Mouse (Mus musculus) CH12.LX (cell line): ENCODE measurements around the gene Acvr1c. TPM values are rescaled to one million over a fixed set of nuclear protein-coding genes. Genes with fewer than 3 reads are reported as not detected.

Experiments
- DNase-seq: peaks from one replicate; pipeline ENCODE4 v3.0.0-alpha.2; 2013; ENCODE audit errors: extremely low read depth
- H3K27ac ChIP-seq: 2 replicates; pipeline ENCODE4 v1.5.1; 2012; ENCODE audit warnings: low read depth, mild to moderate bottlenecking, control low read depth, moderate library complexity; ENCODE audit not compliant: insufficient read depth
- H3K27me3 ChIP-seq: replicated peaks from 2 replicates; pipeline ENCODE3; 2012; ENCODE audit warnings: inconsistent platforms
- H3K36me3 ChIP-seq, 2 experiments: replicated peaks in 1 of 2; 2 replicates each; pipeline versions ENCODE3 to v1.6.1; 2012; ENCODE audit warnings: inconsistent platforms in 1 of 2, low read length in 1 of 2, mild to moderate bottlenecking in 1 of 2, mixed read lengths in 1 of 2, moderate library complexity in 1 of 2; ENCODE audit not compliant: control insufficient read depth in 1 of 2, insufficient read depth in 1 of 2
- H3K4me1 ChIP-seq, 2 experiments: 2 replicates each; pipeline ENCODE4 v1.6.1; 2012; ENCODE audit warnings: inconsistent platforms in 1 of 2, moderate library complexity in 1 of 2; ENCODE audit not compliant: insufficient read depth in 2 of 2, control insufficient read depth in 1 of 2
- H3K4me2 ChIP-seq: 2 replicates; pipeline ENCODE4 v1.6.1; 2012; ENCODE audit warnings: low read depth, mild to moderate bottlenecking, control low read depth; ENCODE audit not compliant: poor library complexity, insufficient read depth, severe bottlenecking
- H3K4me3 ChIP-seq, 3 experiments: fragments of 150-350 bp in 1 of 3; sonication (generic) in 1 of 3; replicated peaks in 1 of 3; 2 replicates each; pipeline versions ENCODE3 to v1.5.1; 2011 to 2012; ENCODE audit warnings: low read depth in 2 of 3, low read length in 2 of 3, mild to moderate bottlenecking in 2 of 3, moderate library complexity in 2 of 3, control low read depth in 1 of 3, improper control_type of control experiment in 1 of 3, inconsistent platforms in 1 of 3, mixed read lengths in 1 of 3; ENCODE audit not compliant: poor library complexity in 1 of 3
- H3K79me2 ChIP-seq: replicated peaks from 2 replicates; pipeline ENCODE4 v1.6.1; 2012; ENCODE audit warnings: mild to moderate bottlenecking, moderate library complexity; ENCODE audit not compliant: control insufficient read depth, poor library complexity, insufficient read depth, severe bottlenecking; ENCODE audit errors: extremely low read depth
- H3K9ac ChIP-seq: 2 replicates; pipeline ENCODE4 v1.6.1; 2012; ENCODE audit warnings: low read depth, mild to moderate bottlenecking, control low read depth, moderate library complexity; ENCODE audit not compliant: insufficient read depth
- H3K9me3 ChIP-seq: replicated peaks from 2 replicates; pipeline ENCODE3; 2012; ENCODE audit warnings: low read length, inconsistent platforms, mixed read lengths
- BHLHE40 ChIP-seq: IDR thresholded peaks from 2 replicates; pipeline ENCODE4 v1.6.1; 2011; ENCODE audit warnings: mild to moderate bottlenecking, low read depth, low read length, improper control_type of control experiment
- CHD2 ChIP-seq: IDR thresholded peaks from 2 replicates; pipeline ENCODE4 v1.6.1; 2011; ENCODE audit warnings: low read length, improper control_type of control experiment
- ELF1 ChIP-seq: IDR thresholded peaks from 2 replicates; pipeline ENCODE4 v1.6.1; 2014; ENCODE audit warnings: low read depth, mild to moderate bottlenecking, inconsistent platforms, low read length, improper control_type of control experiment
- ETS1 ChIP-seq: conservative IDR thresholded peaks from 2 replicates; pipeline ENCODE4 v1.6.1; 2012; ENCODE audit warnings: low read depth, mild to moderate bottlenecking, inconsistent platforms, low read length, improper control_type of control experiment, moderate library complexity
- HCFC1 ChIP-seq: IDR thresholded peaks from 2 replicates; pipeline ENCODE4 v1.6.1; 2012; ENCODE audit warnings: low read depth, mild to moderate bottlenecking, inconsistent platforms, low read length, improper control_type of control experiment
- JUND ChIP-seq: conservative IDR thresholded peaks from 2 replicates; pipeline ENCODE4 v1.6.1; 2011; ENCODE audit warnings: low read depth, low read length, improper control_type of control experiment
- MAZ ChIP-seq: IDR thresholded peaks from 2 replicates; pipeline ENCODE4 v1.6.1; 2012; ENCODE audit warnings: low read depth, mild to moderate bottlenecking, inconsistent platforms, low read length, improper control_type of control experiment, moderate library complexity
- MEF2A ChIP-seq: IDR thresholded peaks from 2 replicates; pipeline ENCODE4 v1.6.1; 2014; ENCODE audit warnings: low read depth, mild to moderate bottlenecking, inconsistent platforms, low read length, improper control_type of control experiment, borderline replicate concordance
- MXI1 ChIP-seq: IDR thresholded peaks from 2 replicates; pipeline ENCODE4 v1.6.1; 2011; ENCODE audit warnings: mild to moderate bottlenecking, low read depth, low read length, improper control_type of control experiment
- NRF1 ChIP-seq: IDR thresholded peaks from 2 replicates; pipeline ENCODE4 v1.6.1; 2014; ENCODE audit warnings: low read depth, mild to moderate bottlenecking, inconsistent platforms, low read length, improper control_type of control experiment, moderate library complexity
- PAX5 ChIP-seq: IDR thresholded peaks from 2 replicates; pipeline ENCODE4 v1.6.1; 2012; ENCODE audit warnings: low read length, inconsistent platforms, mixed read lengths
- POLR2AphosphoS2 ChIP-seq: IDR thresholded peaks from 2 replicates; pipeline ENCODE4 v1.6.1; 2011; ENCODE audit warnings: low read depth, low read length, improper control_type of control experiment
- RCOR1 ChIP-seq: conservative IDR thresholded peaks from 2 replicates; pipeline ENCODE4 v1.6.1; 2012; ENCODE audit warnings: low read depth, mild to moderate bottlenecking, inconsistent platforms, low read length, improper control_type of control experiment
- USF1 ChIP-seq: IDR thresholded peaks from 2 replicates; pipeline ENCODE4 v1.6.1; 2014; ENCODE audit warnings: low read depth, mild to moderate bottlenecking, inconsistent platforms, low read length, improper control_type of control experiment
- USF2 ChIP-seq: conservative IDR thresholded peaks from 2 replicates; pipeline ENCODE4 v1.6.1; 2011; ENCODE audit warnings: low read depth, low read length, improper control_type of control experiment
- ZMIZ1 ChIP-seq: IDR thresholded peaks from 2 replicates; pipeline ENCODE4 v1.6.1; 2012; ENCODE audit warnings: low read depth, mild to moderate bottlenecking, inconsistent platforms, low read length, improper control_type of control experiment
- dilution Hi-C: fragments of 300-500 bp; cut with MboI; formaldehyde crosslinking; loops from 2 replicates; pipeline ENCODE4 v1.14.3; 2020; ENCODE audit warnings: low sequenced_read_pairs; ENCODE audit not compliant: extremely low pct_unique_long_range_greater_than_20kb, extremely low pct_ligation_motif_present
- in situ Hi-C: fragments of 300-500 bp; cut with MboI; formaldehyde crosslinking; loops from 3 replicates; pipeline ENCODE4 v1.14.3; 2019; ENCODE audit warnings: low sequenced_read_pairs, low pct_ligation_motif_present, low pct_unique_long_range_greater_than_20kb, mixed read lengths
- polyA plus RNA-seq: library from polyadenylated mRNA; unstranded; fragments of >175 nt; gene quantifications from 2 replicates; pipeline ENCODE4 v1.2.1, GENCODE M21; 2012; ENCODE audit warnings: low read depth; ENCODE audit not compliant: insufficient read length
- total RNA-seq, 2 experiments: library from RNA; depleted of rRNA; stranded (reverse); fragments of 300-350 nt in 1 of 2; fragments of >200 nt in 1 of 2; gene quantifications; 2 replicates each; pipeline ENCODE4 v1.2.3; 2012 to 2014

The Acvr1c gene
- total and polyA plus RNA-seq, 3 experiments: 0.03 to 0.21 TPM; not detected in 1

DNA sequence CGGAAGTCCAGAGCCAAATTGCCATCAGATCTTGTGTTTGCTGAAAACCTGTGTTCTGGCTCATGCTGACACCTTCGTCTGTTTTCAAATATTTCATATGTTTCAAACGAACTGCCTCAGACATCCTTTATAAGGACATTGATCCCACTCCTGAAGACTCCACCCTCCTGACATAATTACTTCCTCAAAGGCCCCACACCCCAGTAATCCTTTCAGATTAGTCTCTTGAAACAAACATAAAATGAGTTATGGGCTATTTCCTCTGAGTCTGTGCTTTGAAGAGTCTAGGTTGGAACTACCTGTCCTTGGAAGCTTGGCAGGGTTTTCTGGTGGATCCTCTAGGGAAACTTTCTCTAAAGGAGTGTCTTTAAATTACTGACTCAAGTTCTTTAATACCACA, 53.2 kb downstream of the Acvr1c start:
- no peak for DNase-seq
- Histone ChIP-seq H3K4me2 (no peak overlapping the region), H3K4me1 (peaks cover 2 to 7% of the 10 kb centered on the region in 2 experiments; a peak in 2 of 4 replicates), H3K4me3 (no peak overlapping the region), H3K9me3 (no peaks in the 10 kb centered on the region), H3K79me2 (no peaks in the 10 kb centered on the region), H3K27ac (no peak overlapping the region), H3K9ac (no peak overlapping the region), H3K27me3 (no peaks in the 10 kb centered on the region), H3K36me3 (no peaks in the 10 kb centered on the region)
- dilution Hi-C loops (no loop called here), in situ Hi-C loops (loop anchor here (25.0 kb wide), 1 partner anchor 267 kb away; no protein-coding TSS in a partner anchor)
- no peak for TF ChIP-seq RCOR1

DNA sequence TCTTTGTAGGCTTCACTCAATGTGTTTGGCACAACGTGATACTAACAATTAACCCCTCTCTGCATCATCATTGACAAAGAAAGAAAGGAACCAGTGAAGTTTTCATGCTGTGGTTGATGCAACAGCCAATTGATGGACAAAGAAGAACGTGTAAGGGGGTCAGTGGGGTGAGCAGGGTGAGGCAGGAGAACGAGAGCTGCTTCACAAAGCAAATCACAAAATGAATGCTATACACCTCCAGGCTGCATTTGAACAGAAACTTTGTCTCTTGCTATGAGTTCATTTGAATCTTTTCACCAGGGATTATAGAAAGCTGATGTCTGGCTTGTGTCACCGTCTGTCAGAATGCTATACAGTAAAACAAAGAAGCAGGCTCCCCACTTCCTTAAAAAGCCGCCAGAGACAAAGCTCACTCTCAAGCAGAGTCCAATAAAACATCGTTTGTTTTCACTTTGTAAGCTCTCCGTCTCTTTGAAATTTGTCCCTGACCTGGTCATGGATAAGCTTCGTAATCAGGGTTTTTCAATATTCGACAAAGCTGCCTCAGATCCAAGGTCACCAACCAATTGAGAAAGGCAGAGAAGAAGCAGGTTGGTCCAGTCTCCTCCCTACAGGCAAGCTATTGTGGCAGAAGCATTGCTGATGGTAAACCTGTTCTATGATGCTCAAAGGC, 67.8 kb downstream of the Acvr1c start:
- no peak for TF ChIP-seq MEF2A
- TF ChIP-seq ZMIZ1: no peak
- no peak for TF ChIP-seq MXI1
- no peak for TF ChIP-seq ETS1
- no peak for TF ChIP-seq PAX5
- no peak for TF ChIP-seq CHD2
- TF ChIP-seq USF1: no peak
- no peak for TF ChIP-seq NRF1
- TF ChIP-seq MAZ: no peak
- TF ChIP-seq JUND: no peak
- no peak for TF ChIP-seq USF2
- no peak for TF ChIP-seq ELF1
- no peak for TF ChIP-seq POLR2AphosphoS2
- TF ChIP-seq HCFC1: no peak
- no peak for TF ChIP-seq BHLHE40
- Histone ChIP-seq H3K4me2 (0 out of 2 replicates have a peak overlapping the region, but pooled peaks have one; percentile 31), H3K9me3 (no peaks in the 10 kb centered on the region), H3K36me3 (peaks cover 0 to 10% of the 10 kb centered on the region in 2 experiments), H3K4me1 (no peaks in the 10 kb centered on the region; a peak in 1 of 4 replicates), H3K4me3 (no peak overlapping the region), H3K79me2 (no peaks in the 10 kb centered on the region), H3K27me3 (no peaks in the 10 kb centered on the region), H3K27ac (no peak overlapping the region), H3K9ac (no peak overlapping the region)
- no peak for DNase-seq
- dilution Hi-C loops (no loop called here), in situ Hi-C loops (loop anchor here (25.0 kb wide), 1 partner anchor 103 kb away; the partner anchor contains the start of gene Cytip)
